Mouse (Mus musculus): ENCODE results near the gene Fuca2. TPM values are rescaled to one million over a fixed set of nuclear protein-coding genes. Genes with fewer than 3 reads are reported as not detected.
A peak's percentile ranks its signal among the peaks of the same experiment; 100 is the strongest.

Fuca2 gene
- polyA plus RNA-seq, 1 experiment from 2014 or later = 39.8 TPM

DNA sequence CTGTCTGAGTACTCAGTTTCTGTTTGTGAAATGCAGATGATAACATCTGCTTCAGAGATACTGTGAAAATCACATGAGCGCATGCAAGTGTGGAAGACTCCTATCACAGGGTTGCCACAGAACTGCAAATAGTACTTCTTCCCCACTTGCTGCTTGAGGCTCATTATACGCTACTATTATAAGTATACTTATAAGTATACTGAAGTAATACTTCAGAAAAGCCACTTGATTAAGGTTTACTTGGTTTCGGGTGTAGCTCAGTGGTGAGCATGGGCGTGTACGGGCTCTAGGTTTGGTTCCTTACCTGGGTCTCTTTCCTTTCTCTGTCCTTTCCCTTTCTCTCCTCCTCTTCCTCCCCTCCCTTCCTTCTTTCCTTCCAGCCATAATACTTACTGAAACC is 42.4 kb downstream of the Fuca2 start:
- Histone ChIP-seq H3K27ac (ENCODE audit: low read depth) (no peak overlapping the region), H3K36me3 (replicated peaks; ENCODE audit: insufficient read depth, low read length) (peaks cover 28% of the 10 kb centered on the region), H3K4me1 (ENCODE audit: insufficient read depth) (no peaks in the 10 kb centered on the region), H3K27me3 (ENCODE audit: insufficient read depth, low read length) (no peaks in the 10 kb centered on the region), H3K4me3 (ENCODE audit: low read depth, low read length) (no peak overlapping the region), H3K9ac (replicated peaks) (no peak overlapping the region), H3K4me2 (ENCODE audit: low read depth, low read length) (no peak overlapping the region), H3K9me3 (ENCODE audit: low read length) (no peaks in the 10 kb centered on the region)
- DNase-seq (no peak), ATAC-seq (no peak)
- TF ChIP-seq EP300 (IDR thresholded peaks at IDR 0.05; ENCODE audit: low read depth) = no peak
- TF ChIP-seq CTCF (IDR thresholded peaks at IDR 0.05; ENCODE audit: low read depth) = no peak
- WGBS (ENCODE audit: insufficient replicate concordance) = 83% methylated on average over 5 of the region's 5 CpGs

DNA sequence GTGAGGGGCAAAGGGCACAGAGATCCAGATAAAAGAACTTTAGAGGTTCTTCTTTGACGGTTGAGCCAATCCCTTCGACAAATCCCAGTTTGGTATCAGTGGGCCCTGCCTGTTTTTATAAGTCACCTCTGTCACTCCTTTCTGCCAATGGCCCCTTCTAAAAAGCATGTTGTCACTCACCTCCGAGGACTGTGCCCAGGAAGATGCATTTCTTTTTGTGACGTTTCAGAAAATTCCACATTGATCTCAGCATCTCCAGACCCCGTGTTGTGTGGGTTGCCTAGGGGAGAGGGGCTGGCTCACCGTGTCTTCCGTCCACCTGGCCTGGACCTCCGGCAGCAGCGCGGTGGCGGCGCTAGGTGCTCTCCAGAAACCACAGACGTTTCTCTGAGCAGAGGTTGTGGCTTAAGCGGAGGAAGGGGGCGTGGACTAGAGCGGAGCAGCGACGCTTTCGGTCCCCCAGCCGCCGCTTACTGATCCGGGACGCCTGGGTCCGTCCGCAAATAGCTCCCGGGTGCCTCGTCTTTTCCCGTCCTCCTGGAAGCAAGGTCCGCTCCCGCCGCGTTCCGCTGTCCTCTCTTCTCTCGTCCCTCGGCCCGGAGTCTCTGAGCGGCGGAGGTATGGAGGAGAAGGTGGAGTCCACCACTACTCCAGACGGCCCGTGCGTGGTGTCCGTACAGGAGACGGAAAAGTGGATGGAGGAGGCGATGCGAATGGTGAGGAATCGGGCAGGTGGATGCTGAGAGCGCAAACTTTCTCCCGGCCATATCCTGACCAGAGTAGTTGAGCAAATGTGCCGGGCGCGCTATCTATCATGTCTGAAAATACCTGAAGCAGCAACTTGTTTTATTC is 53.5 kb downstream of the Fuca2 start, which contains the start of the genes Adat2 and Pex3:
Gene Adat2 (plus strand): TSS at position 249 of the 852 bp plus-strand sequence.
Gene Pex3 (minus strand): TSS at position 497 of the 852 bp plus-strand sequence.
- peak within 1 kb of the TSS; percentile 76 for H3K4me2 ChIP-seq (ENCODE audit: low read depth, low read length)
- peaks cover 3% of the 10 kb centered on the region; the same call in 1 of the 2 replicates for H3K36me3 ChIP-seq (replicated peaks; ENCODE audit: insufficient read depth, low read length)
- peak; percentile 99 for ATAC-seq
- H3K27ac ChIP-seq (ENCODE audit: low read depth) = peak within 1 kb of the TSS; percentile 89
- H3K27me3 ChIP-seq (ENCODE audit: insufficient read depth, low read length) = no peaks in the 10 kb centered on the region
- peak within 1 kb of the TSS; percentile 82 for H3K9ac ChIP-seq (replicated peaks)
- peaks cover 6% of the 10 kb centered on the region; the same call in 1 of the 2 replicates for H3K4me1 ChIP-seq (ENCODE audit: insufficient read depth)
- H3K9me3 ChIP-seq (ENCODE audit: low read length) = no peaks in the 10 kb centered on the region
- H3K4me3 ChIP-seq (ENCODE audit: low read depth, low read length) = peak within 1 kb of the TSS; percentile 73
- under 1% methylated on average over 51 of the region's 51 CpGs for WGBS (ENCODE audit: insufficient replicate concordance)
- TF ChIP-seq EP300 (IDR thresholded peaks at IDR 0.05; ENCODE audit: low read depth) (peak; percentile 49), CTCF (IDR thresholded peaks at IDR 0.05; ENCODE audit: low read depth) (no peak)
- DNase-seq = peak; percentile 93

DNA sequence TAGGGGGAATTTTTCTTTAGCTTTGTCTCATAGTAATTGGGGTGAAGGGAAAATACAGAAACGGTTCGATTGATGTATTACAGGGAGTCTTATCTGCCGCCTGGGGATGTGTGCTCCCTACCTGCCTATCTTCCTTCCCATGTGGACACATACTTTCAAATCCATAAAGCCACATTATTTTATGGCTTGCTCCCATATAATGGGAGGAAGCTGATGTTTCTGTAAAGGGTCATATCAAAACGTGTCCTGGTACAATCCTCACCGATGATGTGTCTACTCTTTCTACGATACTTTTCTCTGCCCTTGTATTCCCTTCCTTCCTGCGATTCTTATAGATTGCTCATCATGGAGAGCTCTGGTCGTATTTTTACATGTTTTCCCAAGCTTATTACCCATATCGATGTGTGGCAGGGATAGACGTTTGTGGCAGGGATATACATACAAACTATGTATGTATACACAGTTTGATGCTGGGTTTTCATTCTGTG is 54.2 kb downstream of the Fuca2 start:
- Histone ChIP-seq H3K9me3 (ENCODE audit: low read length) (no peaks in the 10 kb centered on the region), H3K27ac (ENCODE audit: low read depth) (peak overlapping the region; percentile 89), H3K36me3 (replicated peaks; ENCODE audit: insufficient read depth, low read length) (0 out of 2 replicates have a peak, but pooled peaks cover 4% of the 10 kb centered on the region), H3K4me1 (ENCODE audit: insufficient read depth) (peaks cover 6% of the 10 kb centered on the region; the same call in 1 of the 2 replicates), H3K4me2 (ENCODE audit: low read depth, low read length) (peak overlapping the region; percentile 76), H3K4me3 (ENCODE audit: low read depth, low read length) (peak overlapping the region; percentile 73), H3K9ac (replicated peaks) (peak overlapping the region; percentile 82), H3K27me3 (ENCODE audit: insufficient read depth, low read length) (no peaks in the 10 kb centered on the region)
- no peak for DNase-seq
- TF ChIP-seq CTCF (IDR thresholded peaks at IDR 0.05; ENCODE audit: low read depth) (no peak), EP300 (IDR thresholded peaks at IDR 0.05; ENCODE audit: low read depth) (no peak)
- 19% methylated on average over 10 of the region's 10 CpGs for WGBS (ENCODE audit: insufficient replicate concordance)
- ATAC-seq = peak; percentile 35

DNA sequence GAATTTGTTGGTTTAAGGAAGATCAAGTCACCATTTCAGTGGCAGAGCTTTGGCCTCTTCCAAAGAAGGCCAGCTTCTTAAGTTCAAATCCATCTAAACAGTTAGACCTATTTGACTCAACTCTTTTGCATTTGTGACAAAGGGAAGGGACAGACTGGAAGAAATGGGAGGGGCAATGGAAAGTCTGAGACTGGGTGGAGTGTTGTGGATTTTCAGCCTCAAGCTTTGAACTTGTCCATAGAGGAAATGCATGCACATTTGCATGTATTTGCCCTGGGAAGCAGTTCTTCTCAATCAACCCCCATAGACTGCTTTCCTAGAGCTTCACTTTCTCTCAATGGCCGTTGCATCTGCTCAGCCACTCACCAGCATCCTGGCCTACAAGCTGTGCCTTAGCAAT is 55.0 kb downstream of the Fuca2 start:
- Histone ChIP-seq H3K9me3 (ENCODE audit: low read length) (no peaks in the 10 kb centered on the region), H3K4me3 (ENCODE audit: low read depth, low read length) (no peak overlapping the region), H3K27me3 (ENCODE audit: insufficient read depth, low read length) (no peaks in the 10 kb centered on the region), H3K36me3 (replicated peaks; ENCODE audit: insufficient read depth, low read length) (0 out of 2 replicates have a peak, but pooled peaks cover 4% of the 10 kb centered on the region), H3K4me2 (ENCODE audit: low read depth, low read length) (no peak overlapping the region), H3K4me1 (ENCODE audit: insufficient read depth) (peaks cover 6% of the 10 kb centered on the region; the same call in 1 of the 2 replicates), H3K9ac (replicated peaks) (no peak overlapping the region), H3K27ac (ENCODE audit: low read depth) (no peak overlapping the region)
- 89% methylated on average over 1 of the region's 1 CpGs for WGBS (ENCODE audit: insufficient replicate concordance)
- no peak for TF ChIP-seq EP300 (IDR thresholded peaks at IDR 0.05; ENCODE audit: low read depth)
- TF ChIP-seq CTCF (IDR thresholded peaks at IDR 0.05; ENCODE audit: low read depth) = no peak
- ATAC-seq = no peak
- DNase-seq = no peak

DNA sequence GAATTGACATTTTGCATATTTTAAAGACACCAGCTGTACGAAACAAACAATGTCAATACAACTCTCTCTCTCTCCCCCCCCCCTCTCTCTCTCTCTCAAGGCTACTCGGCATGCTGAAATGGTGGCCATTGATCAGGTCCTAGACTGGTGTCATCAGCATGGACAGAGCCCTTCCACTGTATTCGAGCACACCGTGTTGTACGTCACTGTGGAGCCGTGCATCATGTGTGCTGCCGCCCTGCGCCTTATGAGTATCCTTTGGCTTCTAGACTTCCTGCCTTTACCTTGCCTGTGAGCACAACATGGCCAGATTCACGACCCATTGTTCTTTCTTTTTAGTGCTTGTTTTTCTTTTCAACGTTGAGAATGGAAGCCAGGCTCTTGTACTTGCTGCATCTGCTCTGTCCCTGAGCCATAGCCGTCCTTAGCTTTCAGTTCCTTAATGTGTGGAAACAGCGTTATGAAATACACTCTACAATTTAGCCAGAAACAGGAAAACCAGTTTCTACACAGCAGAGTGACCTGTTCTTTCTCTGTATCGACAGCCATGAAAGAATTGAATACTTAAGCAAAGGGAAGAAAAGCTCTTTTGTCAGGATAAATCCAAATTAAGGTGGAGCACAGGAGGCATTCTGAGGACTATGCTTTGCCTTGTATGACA is 60.8 kb downstream of the Fuca2 start:
- no peak overlapping the region for H3K27ac ChIP-seq (ENCODE audit: low read depth)
- DNase-seq (no peak), ATAC-seq (peak; percentile 19; the same call in 1 of the 2 replicates)
- H3K4me2 ChIP-seq (ENCODE audit: low read depth, low read length) = no peak overlapping the region
- WGBS (ENCODE audit: insufficient replicate concordance) = 78% methylated on average over 13 of the region's 13 CpGs
- peaks cover 4% of the 10 kb centered on the region; the same call in 1 of the 2 replicates for H3K4me1 ChIP-seq (ENCODE audit: insufficient read depth)
- no peak overlapping the region for H3K4me3 ChIP-seq (ENCODE audit: low read depth, low read length)
- no peaks in the 10 kb centered on the region for H3K9me3 ChIP-seq (ENCODE audit: low read length)
- H3K36me3 ChIP-seq (replicated peaks; ENCODE audit: insufficient read depth, low read length) = peaks cover 21% of the 10 kb centered on the region
- no peak overlapping the region for H3K9ac ChIP-seq (replicated peaks)
- H3K27me3 ChIP-seq (ENCODE audit: insufficient read depth, low read length) = no peaks in the 10 kb centered on the region
- no peak for TF ChIP-seq CTCF (IDR thresholded peaks at IDR 0.05; ENCODE audit: low read depth)
- no peak for TF ChIP-seq EP300 (IDR thresholded peaks at IDR 0.05; ENCODE audit: low read depth)

Measured in liver, postnatal 0 days (tissue).